Mouse (Mus musculus) lung, adult 2 months (tissue): ENCODE data around the gene Slc29a1.

Experiments used
- CTCF ChIP-seq: fragments of 200-500 bp; IDR thresholded peaks from 2 replicates; pipeline ENCODE4 v1.5.1; 2011; ENCODE audit warnings: mild to moderate bottlenecking, low read length, control low read depth; ENCODE audit not compliant: insufficient read depth
- POLR2A ChIP-seq: fragments of 200-500 bp; IDR thresholded peaks from 2 replicates; pipeline ENCODE4 v1.6.1; 2011; ENCODE audit warnings: low read depth, mild to moderate bottlenecking, control low read depth, low read length, borderline replicate concordance; ENCODE audit errors: extremely low read depth

DNA sequence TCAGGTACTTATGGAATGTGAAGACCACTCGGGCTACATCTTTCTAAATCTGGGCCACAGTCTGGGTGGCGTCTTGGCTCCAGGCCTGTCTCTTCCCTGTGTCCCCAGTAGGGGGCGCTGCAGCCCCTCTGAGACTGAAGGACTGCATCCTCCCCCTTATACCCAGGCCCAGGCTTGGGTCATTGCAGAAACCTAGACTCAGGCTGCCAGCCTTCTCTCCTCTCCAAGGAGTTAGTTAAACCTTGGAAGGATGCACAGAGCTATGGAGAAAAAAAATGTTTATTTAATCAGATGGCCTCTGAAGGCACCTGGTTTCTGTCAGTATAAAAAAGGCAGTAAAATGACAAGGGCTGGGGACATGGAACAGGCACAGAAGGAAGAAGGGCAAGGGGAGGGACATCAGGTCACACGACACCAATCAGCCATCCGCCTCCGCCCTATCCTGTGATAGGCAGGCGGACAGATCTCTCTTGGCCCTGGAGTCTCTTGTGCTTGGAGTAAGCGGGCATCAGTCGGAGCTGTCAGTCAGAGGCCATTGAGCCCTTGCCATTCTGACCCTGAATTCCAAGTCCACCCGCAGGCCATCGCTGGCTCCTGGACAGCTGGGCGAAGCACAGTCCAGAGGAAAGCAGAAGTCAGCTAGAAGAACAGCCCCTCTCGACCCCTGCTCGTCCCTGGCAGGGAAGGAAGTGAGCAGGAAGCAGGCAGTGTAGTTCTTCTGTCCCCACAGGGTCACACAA, 14.3 kb downstream of the Slc29a1 start:
- TF ChIP-seq CTCF (peak; percentile 77), POLR2A (peak; percentile 37; the same call in 1 of the 2 replicates)
